Mouse (Mus musculus) hindbrain, embryonic 14.5 days (tissue): ENCODE data around the gene Wnt3. TPM values are rescaled to one million over a fixed set of nuclear protein-coding genes. Genes with fewer than 3 reads are reported as not detected.

ENCODE experiments used
- ATAC-seq: fragments of 200-750 bp; cut with Nextera tagmentation; 2 replicates; pipeline ENCODE4 v1.8.0; 2017; ENCODE audit warnings: moderate number of reproducible peaks, mild to moderate bottlenecking, moderate TSS enrichment, moderate library complexity; ENCODE audit not compliant: low FRiP score
- DNase-seq: peaks from one replicate; pipeline ENCODE4 v3.0.0-alpha.2; 2015; ENCODE audit warnings: low spot score
- H3K27ac ChIP-seq: fragments of 300-500 bp; sonication (generic); 2 replicates; pipeline ENCODE4 v1.5.1; 2014; ENCODE audit warnings: mild to moderate bottlenecking, moderate library complexity
- H3K27me3 ChIP-seq: fragments of 300-500 bp; sonication (generic); 2 replicates; pipeline ENCODE4 v1.6.1; 2014; ENCODE audit warnings: mild to moderate bottlenecking, low read length, mixed read lengths; ENCODE audit not compliant: control insufficient read depth, insufficient read depth
- H3K36me3 ChIP-seq: fragments of 300-500 bp; sonication (generic); replicated peaks from 2 replicates; pipeline ENCODE4 v1.6.1; 2014; ENCODE audit not compliant: control insufficient read depth, insufficient read depth
- H3K4me1 ChIP-seq: fragments of 300-500 bp; sonication (generic); replicated peaks from 2 replicates; pipeline ENCODE4 v1.6.1; 2014; ENCODE audit warnings: antibody characterized with exemption, low read length, mixed read lengths; ENCODE audit not compliant: control insufficient read depth, insufficient read depth
- H3K4me2 ChIP-seq: fragments of 300-500 bp; sonication (generic); replicated peaks from 2 replicates; pipeline ENCODE4 v1.6.1; 2014; ENCODE audit warnings: mild to moderate bottlenecking, moderate library complexity
- H3K4me3 ChIP-seq: fragments of 300-500 bp; sonication (generic); replicated peaks from 2 replicates; pipeline ENCODE4 v1.5.1; 2014; ENCODE audit warnings: mild to moderate bottlenecking, low read length
- H3K9ac ChIP-seq: fragments of 300-500 bp; sonication (generic); 2 replicates; pipeline ENCODE4 v1.6.1; 2014
- H3K9me3 ChIP-seq: fragments of 300-500 bp; sonication (generic); 2 replicates; pipeline ENCODE4 v1.6.1; 2016; ENCODE audit warnings: low read length; ENCODE audit not compliant: control insufficient read depth
- WGBS: fragments of 180-500 bp; shearing (Covaris S2); extraction: QIAGEN DNeasy Blood & Tissue Kit; methylation state at CpG from one replicate; pipeline ENCODE4 v1.1.7; 2014; 5-methylcytosine and 5-hydroxymethylcytosine counted together
- polyA plus RNA-seq: library from polyadenylated mRNA; unstranded; fragments of >200 nt; fragmentation: Nextera tagmentation; extraction: Ambion mirVana; gene quantifications from 2 replicates; pipeline ENCODE4 v1.2.1, GENCODE M21; 2014

Wnt3 gene
- polyA plus RNA-seq, 1 experiment from 2014 or later: 9.0 TPM

GRCm38 (mm10) chr11:103765556-103766011 lies 8.4 kb upstream of the Wnt3 start:
- peaks cover 17% of the 10 kb centered on the region for H3K27me3 ChIP-seq
- H3K27ac ChIP-seq: no peak overlapping the region

DNA sequence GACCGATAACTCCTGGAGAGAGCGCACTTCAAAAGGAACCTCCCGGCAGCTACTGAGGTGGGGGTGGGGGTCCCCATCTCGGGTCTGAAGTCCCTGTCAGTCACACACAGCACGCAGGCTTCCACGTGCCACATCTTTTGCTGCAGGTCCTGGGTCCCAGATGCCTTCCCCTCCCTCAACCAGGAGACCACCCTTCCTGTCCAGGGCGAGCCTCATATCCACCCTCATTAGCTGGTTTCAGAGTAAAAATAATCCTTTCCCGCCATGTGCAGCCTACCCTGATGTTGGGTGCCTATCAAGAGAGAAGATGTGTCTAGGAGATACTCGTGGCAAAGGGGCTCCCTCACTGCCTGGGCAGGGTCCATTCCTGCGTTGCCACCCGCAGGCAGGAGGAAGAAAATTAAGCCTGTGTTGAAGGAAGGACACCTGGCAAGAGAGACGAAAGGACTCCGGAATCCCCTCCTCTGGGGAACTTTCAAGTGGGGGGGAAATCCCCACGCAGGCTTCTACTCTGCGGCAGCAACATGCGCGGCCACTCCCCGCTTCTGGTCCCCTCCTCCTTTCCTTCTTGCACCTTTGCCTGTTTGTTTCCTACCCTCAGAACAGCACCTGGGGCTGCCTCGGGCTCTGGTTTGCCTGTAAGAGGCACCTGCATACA lies 2.7 kb upstream of the Wnt3 start:
- no peak overlapping the region for H3K4me3 ChIP-seq
- peaks cover 30% of the 10 kb centered on the region for H3K4me1 ChIP-seq
- no peak overlapping the region for H3K9ac ChIP-seq
- no peaks in the 10 kb centered on the region for H3K9me3 ChIP-seq
- H3K4me2 ChIP-seq: peak overlapping the region; percentile 78
- no peaks in the 10 kb centered on the region for H3K36me3 ChIP-seq
- DNase-seq (no peak), ATAC-seq (no peak)
- H3K27ac ChIP-seq: no peak overlapping the region
- H3K27me3 ChIP-seq: peaks cover 69% of the 10 kb centered on the region
- 3% methylated on average over 19 of the region's 19 CpGs for WGBS

More at GRCm38 (mm10) chr11:103765556-103766011, 8.4 kb upstream of the Wnt3 start:
- Histone ChIP-seq H3K9ac (no peak overlapping the region), H3K9me3 (no peaks in the 10 kb centered on the region), H3K4me2 (no peak overlapping the region), H3K36me3 (no peaks in the 10 kb centered on the region), H3K4me1 (0 out of 2 replicates have a peak, but pooled peaks cover 7% of the 10 kb centered on the region), H3K4me3 (no peak overlapping the region)
- 0% methylated on average over 6 of the region's 6 CpGs for WGBS
- DNase-seq (peak; percentile 37), ATAC-seq (peak; percentile 57; the same call in 1 of the 2 replicates)

GRCm38 (mm10) chr11:103772505-103773386 lies 1.2 kb upstream of the Wnt3 start:
- Histone ChIP-seq H3K27ac (no peak overlapping the region), H3K4me3 (peak overlapping the region; percentile 39), H3K27me3 (peaks cover 71% of the 10 kb centered on the region), H3K9ac (peak overlapping the region; percentile 57), H3K4me2 (peak overlapping the region; percentile 78), H3K4me1 (peaks cover 35% of the 10 kb centered on the region), H3K9me3 (no peaks in the 10 kb centered on the region), H3K36me3 (no peaks in the 10 kb centered on the region)
- DNase-seq (no peak), ATAC-seq (no peak)
- WGBS: under 1% methylated on average over 23 of the region's 23 CpGs

GRCm38 (mm10) chr11:103774228-103774530 lies 229 bp downstream of the Wnt3 start:
- H3K4me2 ChIP-seq: peak overlapping the region; percentile 78
- DNase-seq (no peak), ATAC-seq (no peak)
- peaks cover 71% of the 10 kb centered on the region for H3K27me3 ChIP-seq
- H3K27ac ChIP-seq: no peak overlapping the region
- H3K9ac ChIP-seq: peak overlapping the region; percentile 57
- H3K4me3 ChIP-seq: peak overlapping the region; percentile 39
- H3K4me1 ChIP-seq: peaks cover 35% of the 10 kb centered on the region
- no peaks in the 10 kb centered on the region for H3K9me3 ChIP-seq
- H3K36me3 ChIP-seq: no peaks in the 10 kb centered on the region
- under 1% methylated on average over 19 of the region's 19 CpGs for WGBS

GRCm38 (mm10) chr11:103780152-103780551 lies 6.2 kb downstream of the Wnt3 start:
- no peak for DNase-seq

GRCm38 (mm10) chr11:103789951-103790350 lies 16.0 kb downstream of the Wnt3 start:
- Histone ChIP-seq H3K9me3 (no peaks in the 10 kb centered on the region), H3K9ac (no peak overlapping the region), H3K4me1 (no peaks in the 10 kb centered on the region), H3K27ac (no peak overlapping the region), H3K27me3 (peaks cover 10% of the 10 kb centered on the region), H3K36me3 (no peaks in the 10 kb centered on the region), H3K4me2 (no peak overlapping the region), H3K4me3 (no peak overlapping the region)
- WGBS: 67% methylated on average over 5 of the region's 5 CpGs
- ATAC-seq (no peak), DNase-seq (no peak)

More at GRCm38 (mm10) chr11:103780152-103780551, 6.2 kb downstream of the Wnt3 start:
- WGBS: 63% methylated on average over 9 of the region's 9 CpGs
- H3K4me3 ChIP-seq: no peak overlapping the region
- peaks cover 13% of the 10 kb centered on the region for H3K27me3 ChIP-seq
- peaks cover 5% of the 10 kb centered on the region; the same call in 1 of the 2 replicates for H3K4me1 ChIP-seq
- H3K9ac ChIP-seq: no peak overlapping the region
- H3K4me2 ChIP-seq: no peak overlapping the region
- ATAC-seq: no peak
- H3K27ac ChIP-seq: no peak overlapping the region
- no peaks in the 10 kb centered on the region for H3K9me3 ChIP-seq
- H3K36me3 ChIP-seq: no peaks in the 10 kb centered on the region

DNA sequence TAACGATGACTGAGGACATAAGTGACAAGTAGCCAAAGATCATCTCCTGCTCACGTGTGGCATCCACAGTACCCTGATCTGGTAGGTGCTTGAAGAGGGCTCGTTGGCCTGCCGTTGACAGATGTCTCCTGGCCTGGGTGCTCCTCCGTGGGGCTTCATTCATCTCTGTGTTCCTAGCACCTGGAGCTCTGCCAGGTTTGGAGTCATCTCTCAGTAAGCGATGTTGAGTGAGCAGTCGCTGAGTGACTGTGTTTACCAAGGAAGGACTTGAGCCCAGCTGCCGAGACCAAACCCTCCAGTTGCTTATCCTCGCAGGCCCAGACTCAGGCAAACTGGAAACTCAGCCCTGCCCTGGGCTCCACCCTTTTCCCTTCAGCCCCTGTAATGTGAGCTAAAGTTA lies 27.2 kb downstream of the Wnt3 start:
- H3K9me3 ChIP-seq: no peaks in the 10 kb centered on the region
- H3K4me1 ChIP-seq: no peaks in the 10 kb centered on the region
- no peaks in the 10 kb centered on the region for H3K36me3 ChIP-seq
- 64% methylated on average over 9 of the region's 9 CpGs for WGBS
- H3K4me2 ChIP-seq: no peak overlapping the region
- H3K4me3 ChIP-seq: no peak overlapping the region
- H3K27me3 ChIP-seq: 0 out of 2 replicates have a peak, but pooled peaks cover 1% of the 10 kb centered on the region
- DNase-seq: no peak
- H3K27ac ChIP-seq: no peak overlapping the region
- ATAC-seq: no peak
- H3K9ac ChIP-seq: no peak overlapping the region

- Histone ChIP-seq H3K27me3 (no peaks in the 10 kb centered on the region; the same call in 1 of the 2 replicates), H3K36me3 (no peaks in the 10 kb centered on the region), H3K9me3 (no peaks in the 10 kb centered on the region), H3K4me3 (no peak overlapping the region), H3K27ac (no peak overlapping the region), H3K4me2 (no peak overlapping the region), H3K9ac (no peak overlapping the region), H3K4me1 (peaks cover 17% of the 10 kb centered on the region)
- ATAC-seq: no peak
- DNase-seq: no peak
- 89% methylated on average over 11 of the region's 11 CpGs for WGBS
These were observed 30.2 kb downstream of the Wnt3 start for GRCm38 (mm10) chr11:103804126-103804525.

DNA sequence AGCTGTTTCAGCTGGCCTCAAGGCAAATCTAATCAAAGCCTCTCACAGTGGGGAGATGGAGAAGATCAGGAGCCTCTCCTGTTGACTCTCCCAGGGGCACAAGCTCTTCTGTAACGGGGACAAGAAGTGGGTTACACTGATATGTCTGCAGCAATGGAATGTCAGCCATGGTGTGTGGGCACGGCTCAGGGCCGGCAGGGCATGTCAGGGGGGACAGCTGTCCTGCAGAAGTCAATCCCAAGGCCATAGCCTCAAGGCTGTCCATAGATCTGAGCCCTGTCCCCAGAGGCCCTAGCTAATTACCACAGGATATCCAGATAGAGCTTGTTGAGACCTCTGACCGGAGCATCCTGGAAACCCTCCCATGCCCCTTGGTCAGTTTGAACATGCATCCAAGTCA lies 30.9 kb downstream of the Wnt3 start:
- no peak for ATAC-seq

More for the DNA sequence above, 30.9 kb downstream of the Wnt3 start:
- Histone ChIP-seq H3K27me3 (no peaks in the 10 kb centered on the region; the same call in 1 of the 2 replicates), H3K4me1 (peaks cover 23% of the 10 kb centered on the region), H3K9ac (no peak overlapping the region), H3K4me3 (no peak overlapping the region), H3K4me2 (no peak overlapping the region), H3K9me3 (no peaks in the 10 kb centered on the region), H3K36me3 (no peaks in the 10 kb centered on the region), H3K27ac (no peak overlapping the region)
- 76% methylated on average over 4 of the region's 4 CpGs for WGBS
- DNase-seq: no peak
